Mouse (Mus musculus) MEL (cell line): ENCODE measurements at regions not wholly inside any gene's neighbourhood (a gene's known extent, or its start where the extent isn't known, plus 50 kb on each side); places are given as distances from the start of the nearest gene placed in this dataset.

Experiments
- MAZ ChIP-seq: IDR thresholded peaks from 2 replicates; pipeline ENCODE4 v1.6.1; 2012; ENCODE audit warnings: low read depth, mild to moderate bottlenecking, inconsistent platforms, low read length, improper control_type of control experiment
- MXI1 ChIP-seq: IDR thresholded peaks from 2 replicates; pipeline ENCODE4 v1.6.1; 2011; ENCODE audit warnings: mild to moderate bottlenecking, low read depth, low read length, improper control_type of control experiment
- MYC ChIP-seq: IDR thresholded peaks from 2 replicates; pipeline ENCODE4 v1.6.1; 2011; ENCODE audit warnings: low read depth, mild to moderate bottlenecking, low read length, improper control_type of control experiment, moderate library complexity

GRCm38 (mm10) chr15:57585411-57585810, 108.0 kb upstream of the Slc22a22 start:
- no peak for TF ChIP-seq MXI1
- no peak for TF ChIP-seq MYC
- no peak for TF ChIP-seq MAZ
